Mouse (Mus musculus): ENCODE measurements at regions not wholly inside any gene's neighbourhood (a gene's known extent, or its start where the extent isn't known, plus 50 kb on each side); places are given as distances from the start of the nearest gene placed in this dataset.
"Not testable (repeated sequence)": the region's sequence is repeated elsewhere in the genome, so short reads cannot be mapped to it uniquely, and the experiment has no call there.

DNA sequence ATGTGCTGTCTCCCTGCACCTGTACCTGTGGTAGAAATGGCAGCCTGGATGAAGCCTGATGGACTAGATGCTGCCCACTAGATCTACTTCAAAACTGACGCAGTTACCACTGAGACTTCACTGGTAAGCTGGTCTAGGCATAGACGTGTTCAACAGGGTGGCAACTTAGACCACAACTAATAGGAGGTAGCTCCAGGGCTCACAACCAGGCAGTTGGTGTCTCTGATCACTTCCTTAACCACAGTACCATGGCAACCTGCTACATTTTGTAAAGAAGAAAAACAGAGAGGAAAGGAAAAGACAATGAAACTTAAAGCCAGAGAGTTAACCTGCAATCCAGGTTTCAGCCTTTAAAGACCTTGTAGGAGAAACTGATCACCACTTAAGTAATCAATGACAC is 131.9 kb upstream of the Prkcq start:
- no peaks in the 10 kb centered on the region for H3K4me1 ChIP-seq (replicated peaks; ENCODE audit: control insufficient read depth, insufficient read depth, low read length)
- no peaks in the 10 kb centered on the region for H3K27me3 ChIP-seq (replicated peaks; ENCODE audit: control insufficient read depth, insufficient read depth, low read length)
- ATAC-seq = no peak
- no peaks in the 10 kb centered on the region for H3K9me3 ChIP-seq (ENCODE audit: control insufficient read depth, low read length)
- H3K4me3 ChIP-seq (replicated peaks; ENCODE audit: low read length) = no peak overlapping the region
- H3K4me2 ChIP-seq (ENCODE audit: low read length) = no peak overlapping the region
- 85% methylated on average over 2 of the region's 2 CpGs for WGBS
- H3K36me3 ChIP-seq (ENCODE audit: control insufficient read depth, insufficient read depth) = no peaks in the 10 kb centered on the region
- H3K27ac ChIP-seq (ENCODE audit: low read length) = no peak overlapping the region
- no peak overlapping the region for H3K9ac ChIP-seq (replicated peaks; ENCODE audit: low read depth, low read length)

- WGBS = 7% methylated on average over 3 of the region's 3 CpGs
- Histone ChIP-seq H3K9me3 (ENCODE audit: control insufficient read depth, low read length) (no peaks in the 10 kb centered on the region), H3K27me3 (replicated peaks; ENCODE audit: control insufficient read depth, insufficient read depth, low read length) (no peaks in the 10 kb centered on the region; the same call in 1 of the 2 replicates), H3K4me3 (replicated peaks; ENCODE audit: low read length) (no peak overlapping the region), H3K9ac (replicated peaks; ENCODE audit: low read depth, low read length) (no peak overlapping the region), H3K4me2 (ENCODE audit: low read length) (no peak overlapping the region), H3K27ac (ENCODE audit: low read length) (no peak overlapping the region), H3K36me3 (ENCODE audit: control insufficient read depth, insufficient read depth) (no peaks in the 10 kb centered on the region), H3K4me1 (replicated peaks; ENCODE audit: control insufficient read depth, insufficient read depth, low read length) (no peaks in the 10 kb centered on the region)
- ATAC-seq = peak; percentile 89
These were observed 127.1 kb upstream of the Prkcq start for GRCm38 (mm10) chr2:11044727-11045274.

DNA sequence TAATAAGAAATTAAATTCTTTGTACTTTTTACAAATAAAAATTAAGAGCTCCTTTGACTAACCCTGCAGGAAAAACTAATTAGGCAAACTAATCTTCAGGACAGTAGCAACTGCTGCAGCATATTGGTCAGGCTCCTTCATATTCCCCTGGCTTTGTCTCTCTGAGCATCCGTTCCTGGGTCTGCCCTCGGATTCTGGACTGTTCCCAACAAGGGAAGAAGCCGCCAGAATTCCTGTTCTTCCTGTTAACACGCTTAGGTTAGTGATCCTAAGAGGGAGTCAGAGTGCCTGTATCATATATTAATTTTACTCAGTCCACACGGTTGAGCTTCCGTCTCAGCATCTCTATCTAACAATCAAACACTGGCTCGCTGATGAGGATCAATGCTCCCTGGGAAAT is 120.3 kb upstream of the Prkcq start:
- H3K9me3 ChIP-seq (ENCODE audit: control insufficient read depth, low read length) = no peaks in the 10 kb centered on the region
- no peak overlapping the region for H3K4me2 ChIP-seq (ENCODE audit: low read length)
- H3K36me3 ChIP-seq (ENCODE audit: control insufficient read depth, insufficient read depth) = no peaks in the 10 kb centered on the region
- H3K27ac ChIP-seq (ENCODE audit: low read length) = no peak overlapping the region
- H3K9ac ChIP-seq (replicated peaks; ENCODE audit: low read depth, low read length) = no peak overlapping the region
- 82% methylated on average over 7 of the region's 7 CpGs for WGBS
- no peaks in the 10 kb centered on the region for H3K4me1 ChIP-seq (replicated peaks; ENCODE audit: control insufficient read depth, insufficient read depth, low read length)
- ATAC-seq = no peak
- no peaks in the 10 kb centered on the region; the same call in 1 of the 2 replicates for H3K27me3 ChIP-seq (replicated peaks; ENCODE audit: control insufficient read depth, insufficient read depth, low read length)
- H3K4me3 ChIP-seq (replicated peaks; ENCODE audit: low read length) = no peak overlapping the region

DNA sequence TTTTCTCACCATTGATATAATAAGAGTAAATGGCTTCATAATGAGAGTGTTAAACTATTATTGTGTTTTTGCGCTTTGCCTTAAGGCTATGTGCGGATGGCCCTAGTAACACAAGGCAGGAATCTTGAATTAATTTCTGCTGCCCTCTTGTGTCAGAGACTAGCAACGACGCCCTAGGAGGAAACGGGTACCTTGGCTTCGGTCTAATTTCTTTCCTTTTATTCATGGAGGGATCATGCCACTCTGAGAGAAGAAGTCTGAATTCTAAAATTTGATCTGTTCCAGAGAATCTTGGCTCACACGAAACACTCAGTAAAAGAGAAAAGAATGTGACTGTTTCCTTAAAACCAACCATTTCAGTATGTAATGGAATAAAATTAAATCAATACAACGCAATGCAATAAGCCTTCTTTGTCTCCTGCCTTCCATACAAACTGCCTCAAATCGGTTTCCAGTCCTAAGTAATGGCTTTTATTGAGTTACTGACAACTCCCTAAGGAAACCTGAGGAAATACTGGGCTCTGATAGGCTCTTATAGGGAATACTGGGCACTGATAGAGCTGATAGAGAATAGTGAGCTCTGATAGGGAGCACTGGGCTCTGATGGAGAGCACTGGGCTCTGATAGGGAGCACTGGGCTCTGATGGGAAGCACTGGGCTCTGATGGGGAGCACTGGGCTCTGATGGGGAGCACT is 112.0 kb upstream of the Prkcq start:
- Histone ChIP-seq H3K4me1 (replicated peaks; ENCODE audit: control insufficient read depth, insufficient read depth, low read length) (no peaks in the 10 kb centered on the region), H3K4me2 (ENCODE audit: low read length) (no peak overlapping the region), H3K27ac (ENCODE audit: low read length) (no peak overlapping the region), H3K27me3 (replicated peaks; ENCODE audit: control insufficient read depth, insufficient read depth, low read length) (no peaks in the 10 kb centered on the region), H3K9me3 (ENCODE audit: control insufficient read depth, low read length) (no peaks in the 10 kb centered on the region), H3K36me3 (ENCODE audit: control insufficient read depth, insufficient read depth) (no peaks in the 10 kb centered on the region), H3K9ac (replicated peaks; ENCODE audit: low read depth, low read length) (no peak overlapping the region), H3K4me3 (replicated peaks; ENCODE audit: low read length) (no peak overlapping the region)
- 18% methylated on average over 9 of the region's 9 CpGs for WGBS
- ATAC-seq = peak; percentile 93

DNA sequence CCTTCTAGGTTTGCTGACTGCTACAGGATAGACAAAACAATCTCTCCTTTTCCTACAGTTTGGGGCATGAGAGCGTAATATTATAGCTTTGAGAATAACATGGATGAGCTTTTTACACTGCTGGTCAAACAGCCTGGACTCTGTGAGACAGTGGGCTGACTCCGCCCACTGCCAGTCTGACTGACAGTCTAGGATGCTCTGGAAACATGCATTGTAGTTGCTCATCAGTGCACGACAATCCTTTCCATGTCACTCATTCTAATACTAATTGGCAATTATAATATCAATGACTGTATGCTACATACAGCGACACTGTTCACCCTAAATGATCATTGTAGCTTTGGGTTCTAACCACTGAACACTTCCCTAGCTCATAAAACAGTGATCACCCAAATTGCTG is 104.5 kb upstream of the Prkcq start:
- ATAC-seq = no peak
- no peak overlapping the region for H3K4me2 ChIP-seq (ENCODE audit: low read length)
- H3K9ac ChIP-seq (replicated peaks; ENCODE audit: low read depth, low read length) = no peak overlapping the region
- H3K4me3 ChIP-seq (replicated peaks; ENCODE audit: low read length) = no peak overlapping the region
- no peaks in the 10 kb centered on the region for H3K4me1 ChIP-seq (replicated peaks; ENCODE audit: control insufficient read depth, insufficient read depth, low read length)
- 47% methylated on average over 4 of the region's 4 CpGs for WGBS
- H3K27me3 ChIP-seq (replicated peaks; ENCODE audit: control insufficient read depth, insufficient read depth, low read length) = no peaks in the 10 kb centered on the region
- no peak overlapping the region for H3K27ac ChIP-seq (ENCODE audit: low read length)
- H3K36me3 ChIP-seq (ENCODE audit: control insufficient read depth, insufficient read depth) = no peaks in the 10 kb centered on the region
- H3K9me3 ChIP-seq (ENCODE audit: control insufficient read depth, low read length) = no peaks in the 10 kb centered on the region

DNA sequence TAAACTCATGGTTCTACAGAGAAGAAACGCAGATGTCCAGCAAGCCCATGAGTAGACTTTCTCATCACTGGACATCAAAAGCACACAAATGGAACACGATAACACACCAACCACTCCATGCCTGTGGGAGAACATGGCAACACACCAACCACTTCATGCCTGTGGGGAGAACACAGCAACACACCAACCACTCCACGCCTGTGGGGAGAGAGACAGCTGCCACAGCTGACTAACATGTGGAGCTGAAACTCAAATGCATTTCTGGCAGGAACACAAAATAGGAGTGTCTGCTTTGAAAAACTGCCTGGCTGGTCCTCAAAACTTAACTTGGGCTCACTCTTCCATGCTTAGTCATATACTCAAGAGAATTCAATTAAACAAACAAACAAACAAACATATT is 88.4 kb upstream of the Prkcq start:
- ATAC-seq = no peak
- H3K27me3 ChIP-seq (replicated peaks; ENCODE audit: control insufficient read depth, insufficient read depth, low read length) = no peaks in the 10 kb centered on the region
- no peaks in the 10 kb centered on the region for H3K36me3 ChIP-seq (ENCODE audit: control insufficient read depth, insufficient read depth)
- H3K4me1 ChIP-seq (replicated peaks; ENCODE audit: control insufficient read depth, insufficient read depth, low read length) = no peaks in the 10 kb centered on the region
- H3K27ac ChIP-seq (ENCODE audit: low read length) = no peak overlapping the region
- H3K4me2 ChIP-seq (ENCODE audit: low read length) = no peak overlapping the region
- WGBS = 88% methylated on average over 3 of the region's 3 CpGs
- H3K9ac ChIP-seq (replicated peaks; ENCODE audit: low read depth, low read length) = no peak overlapping the region
- H3K4me3 ChIP-seq (replicated peaks; ENCODE audit: low read length) = no peak overlapping the region
- no peaks in the 10 kb centered on the region for H3K9me3 ChIP-seq (ENCODE audit: control insufficient read depth, low read length)

- ATAC-seq = no peak
- no peaks in the 10 kb centered on the region for H3K9me3 ChIP-seq (ENCODE audit: control insufficient read depth, low read length)
- no peak overlapping the region for H3K4me3 ChIP-seq (replicated peaks; ENCODE audit: low read length)
- no peak overlapping the region for H3K4me2 ChIP-seq (ENCODE audit: low read length)
- H3K27ac ChIP-seq (ENCODE audit: low read length) = no peak overlapping the region
- no peaks in the 10 kb centered on the region for H3K36me3 ChIP-seq (ENCODE audit: control insufficient read depth, insufficient read depth)
- H3K27me3 ChIP-seq (replicated peaks; ENCODE audit: control insufficient read depth, insufficient read depth, low read length) = no peaks in the 10 kb centered on the region
- H3K4me1 ChIP-seq (replicated peaks; ENCODE audit: control insufficient read depth, insufficient read depth, low read length) = no peaks in the 10 kb centered on the region
- 42% methylated on average over 1 of the region's 1 CpGs for WGBS
- no peak overlapping the region for H3K9ac ChIP-seq (replicated peaks; ENCODE audit: low read depth, low read length)
These were observed 84.9 kb upstream of the Prkcq start for GRCm38 (mm10) chr2:11086996-11087395.

- not testable (repeated sequence) for H3K27me3 ChIP-seq (replicated peaks; ENCODE audit: control insufficient read depth, insufficient read depth, low read length); H3K9me3 ChIP-seq (ENCODE audit: control insufficient read depth, low read length); H3K4me1 ChIP-seq (replicated peaks; ENCODE audit: control insufficient read depth, insufficient read depth, low read length); H3K36me3 ChIP-seq (ENCODE audit: control insufficient read depth, insufficient read depth); H3K27ac ChIP-seq (ENCODE audit: low read length)
- peak; percentile 70 for ATAC-seq
- WGBS = 49% methylated on average over 34 of the region's 34 CpGs
- Histone ChIP-seq H3K4me2 (ENCODE audit: low read length) (peak overlapping the region; percentile 54), H3K9ac (replicated peaks; ENCODE audit: low read depth, low read length) (0 out of 2 replicates have a peak overlapping the region, but pooled peaks have one; percentile 29), H3K4me3 (replicated peaks; ENCODE audit: low read length) (peak overlapping the region; percentile 31)
These were observed 71.9 kb upstream of the Prkcq start for GRCm38 (mm10) chr2:11099834-11100622.

DNA sequence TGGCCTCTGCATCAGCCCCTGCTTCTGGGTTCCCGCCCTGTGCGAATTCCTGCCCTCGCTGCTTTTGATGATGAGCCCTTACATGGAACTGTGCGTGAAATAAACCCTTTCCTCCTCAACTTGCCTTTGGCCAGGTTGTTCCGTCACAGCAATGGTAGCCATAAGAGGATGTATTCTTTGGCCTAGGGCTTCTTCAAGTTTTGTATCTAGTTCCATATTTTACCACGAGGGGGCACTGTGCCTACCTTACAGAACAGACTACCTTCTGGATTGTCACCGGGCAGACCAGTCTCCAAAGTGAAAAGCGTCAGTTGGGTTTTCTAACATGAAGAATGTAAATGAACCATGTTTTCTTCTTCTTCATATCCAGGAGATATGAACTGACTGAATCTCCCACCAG is 58.7 kb upstream of the Prkcq start:
- no peak; the same call in 1 of the 2 replicates for ATAC-seq
- no peak overlapping the region for H3K9ac ChIP-seq (replicated peaks; ENCODE audit: low read depth, low read length)
- WGBS = 41% methylated on average over 8 of the region's 8 CpGs

More for the DNA sequence above, 58.7 kb upstream of the Prkcq start:
- Histone ChIP-seq H3K4me2 (ENCODE audit: low read length) (no peak overlapping the region), H3K27ac (ENCODE audit: low read length) (no peak overlapping the region), H3K4me3 (replicated peaks; ENCODE audit: low read length) (no peak overlapping the region), H3K9me3 (ENCODE audit: control insufficient read depth, low read length) (no peaks in the 10 kb centered on the region), H3K36me3 (ENCODE audit: control insufficient read depth, insufficient read depth) (no peaks in the 10 kb centered on the region), H3K27me3 (replicated peaks; ENCODE audit: control insufficient read depth, insufficient read depth, low read length) (no peaks in the 10 kb centered on the region), H3K4me1 (replicated peaks; ENCODE audit: control insufficient read depth, insufficient read depth, low read length) (no peaks in the 10 kb centered on the region)

Data from forebrain, embryonic 16.5 days (tissue).